Mouse (Mus musculus): ENCODE data around the gene Ctsj. TPM values are rescaled to one million over a fixed set of nuclear protein-coding genes. Genes with fewer than 3 reads are reported as not detected.
"Not testable (repeated sequence)": the region's sequence is repeated elsewhere in the genome, so short reads cannot be mapped to it uniquely, and the experiment has no call there.

Gene Ctsj
- total RNA-seq (2021), result not detected
- polyA plus RNA-seq (2012; rRNA removed), result not detected in 2 replicates
- long read RNA-seq, result 0 reads

GRCm38 (mm10) chr13:61005859-61006258, at the start of gene Ctsj:
TSS of gene Ctsj (minus strand) at chr13:61005959.
- DNase-seq, result no peak

GRCm38 (mm10) chr13:61040531-61040930, 34.8 kb upstream of the Ctsj start, which contains the start of gene Ctsq:
TSS of gene Ctsq (minus strand) at chr13:61040631.
- no peak for DNase-seq

GRCm38 (mm10) chr13:61022785-61023184, 17.0 kb upstream of the Ctsj start:
- DNase-seq, result no peak

- no peak for DNase-seq
These were observed 16.1 kb upstream of the Ctsj start for GRCm38 (mm10) chr13:61021844-61022243.

GRCm38 (mm10) chr13:61010171-61010570, 4.4 kb upstream of the Ctsj start:
- no peak for DNase-seq

- no peak for DNase-seq
These were observed 8.2 kb downstream of the Ctsj start for GRCm38 (mm10) chr13:60997600-60997999.

- DNase-seq, result not testable (repeated sequence)
These were observed 18.8 kb downstream of the Ctsj start for GRCm38 (mm10) chr13:60986915-60987314.

GRCm38 (mm10) chr13:60972319-60972718, 33.4 kb downstream of the Ctsj start:
- not testable (repeated sequence) for DNase-seq

GRCm38 (mm10) chr13:60963985-60964384, 41.8 kb downstream of the Ctsj start:
- not testable (repeated sequence) for DNase-seq

- no peak for DNase-seq
These were observed 44.1 kb downstream of the Ctsj start for GRCm38 (mm10) chr13:60961706-60962105.

Other genes starting within 250 kb of the Ctsj start
- not detected for gene BC051665, start 219.6 kb downstream of the Ctsj start, total RNA-seq (2021)
- gene BC051665, start 219.6 kb downstream of the Ctsj start, polyA plus RNA-seq (2012; rRNA removed), result not detected in 2 replicates
- not detected for gene Ctsll3, start 203.1 kb downstream of the Ctsj start, total RNA-seq (2021)
- gene Ctsll3, start 203.1 kb downstream of the Ctsj start, polyA plus RNA-seq (2012; rRNA removed), result not detected in 2 replicates
- 10 to 100 TPM in 1 of 2 experiments, 1 to 10 TPM in 1; 1.5 to 45.8 TPM for gene 4930486L24Rik, start 141.5 kb downstream of the Ctsj start, total RNA-seq (2021)
- 3.8 and 6.1 TPM in 2 replicates for gene 4930486L24Rik, start 141.5 kb downstream of the Ctsj start, polyA plus RNA-seq (2012; rRNA removed)
- under 1 TPM in 1 of 2 experiments, not detected in 1; 0.61 TPM for gene Gm49392, start 109.1 kb downstream of the Ctsj start, total RNA-seq (2021)
- gene Gm49392, start 109.1 kb downstream of the Ctsj start, polyA plus RNA-seq (2012; rRNA removed), result 0.15 TPM in 1 of 2 replicates, not detected in the other
- 1 to 10 TPM; 2.4 to 3.1 TPM for gene Ctla2b, start 108.5 kb downstream of the Ctsj start, total RNA-seq (2021)
- not detected in 2 replicates for gene Ctla2b, start 108.5 kb downstream of the Ctsj start, polyA plus RNA-seq (2012; rRNA removed)
- not detected for gene Tpbpb, start 101.1 kb downstream of the Ctsj start, total RNA-seq (2021)
- gene Tpbpb, start 101.1 kb downstream of the Ctsj start, polyA plus RNA-seq (2012; rRNA removed), result not detected in 2 replicates
- not detected for gene Gm49393, start 70.4 kb downstream of the Ctsj start, total RNA-seq (2021)
- gene Gm49393, start 70.4 kb downstream of the Ctsj start, polyA plus RNA-seq (2012; rRNA removed), result not detected in 2 replicates
- gene Gm49391, start 69.4 kb downstream of the Ctsj start, total RNA-seq (2021), result 1 to 10 TPM in 1 of 2 experiments, not detected in 1; 1.0 TPM
- gene Gm49391, start 69.4 kb downstream of the Ctsj start, polyA plus RNA-seq (2012; rRNA removed), result 0.16 TPM in 1 of 2 replicates, not detected in the other
- 10 to 100 TPM; 19.3 to 47.5 TPM for gene Ctla2a, start 69.3 kb downstream of the Ctsj start, total RNA-seq (2021)
- 0.46 and 0.91 TPM in 2 replicates for gene Ctla2a, start 69.3 kb downstream of the Ctsj start, polyA plus RNA-seq (2012; rRNA removed)
- not detected for gene Tpbpa, start 64.0 kb downstream of the Ctsj start, total RNA-seq (2021)
- not detected in 2 replicates for gene Tpbpa, start 64.0 kb downstream of the Ctsj start, polyA plus RNA-seq (2012; rRNA removed)
- gene Ctsq, start 34.7 kb upstream of the Ctsj start, total RNA-seq (2021), result not detected
- gene Ctsq, start 34.7 kb upstream of the Ctsj start, polyA plus RNA-seq (2012; rRNA removed), result not detected in 2 replicates
- gene Ctsr, start 158.3 kb upstream of the Ctsj start, total RNA-seq (2021), result not detected
- gene Ctsr, start 158.3 kb upstream of the Ctsj start, polyA plus RNA-seq (2012; rRNA removed), result not detected in 2 replicates
- gene Cts6, start 197.5 kb upstream of the Ctsj start, total RNA-seq (2021), result not detected
- gene Cts6, start 197.5 kb upstream of the Ctsj start, polyA plus RNA-seq (2012; rRNA removed), result not detected in 2 replicates
- gene Cts8, start 249.4 kb upstream of the Ctsj start, total RNA-seq (2021), result not detected
- not detected in 2 replicates for gene Cts8, start 249.4 kb upstream of the Ctsj start, polyA plus RNA-seq (2012; rRNA removed)

All from adrenal gland, adult 2 months (tissue).